Mouse (Mus musculus): ENCODE results near the gene Rad51b.

DNA sequence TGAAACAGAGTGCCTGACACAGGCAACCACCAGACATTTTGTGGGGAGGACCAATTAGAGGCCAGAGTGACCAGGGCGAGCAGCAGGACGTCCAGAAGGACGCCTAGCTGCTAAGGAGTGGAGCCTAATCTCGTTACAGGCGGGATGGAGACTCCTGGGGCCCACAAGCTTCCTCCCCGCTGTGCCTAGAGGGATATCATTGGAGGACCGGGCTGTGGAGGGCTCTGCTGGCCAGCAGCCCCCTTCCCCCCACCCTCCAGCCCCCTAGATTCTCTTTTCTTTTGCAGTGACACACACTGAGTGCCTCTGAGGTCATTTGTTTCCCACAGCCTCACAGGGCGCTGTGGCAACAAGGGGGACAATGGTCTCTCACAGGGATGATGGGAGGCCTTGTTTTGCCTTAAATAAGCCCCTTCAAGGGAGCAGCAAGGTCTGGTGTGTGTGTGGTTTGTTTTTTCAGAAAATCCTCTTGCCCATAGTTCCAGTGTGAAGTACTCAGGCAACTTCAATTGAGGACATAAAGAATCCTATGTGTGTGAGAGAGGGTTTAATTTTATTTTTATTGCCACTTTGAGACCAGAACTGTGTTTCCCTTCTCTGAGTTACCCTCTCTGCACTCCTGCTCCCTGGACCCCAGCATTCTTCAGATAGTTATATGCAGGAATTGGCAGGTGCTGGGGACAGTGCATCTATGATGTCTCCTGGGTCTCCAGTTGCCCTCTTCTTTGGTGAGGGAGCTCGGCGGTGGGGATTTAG, 422.2 kb downstream of the Rad51b start:
- no peak for TF ChIP-seq CTCF (IDR thresholded peaks at IDR 0.05; ENCODE audit: insufficient read depth, low read length)
- TF ChIP-seq POLR2A (IDR thresholded peaks at IDR 0.05; ENCODE audit: borderline replicate concordance, extremely low read depth, low read depth, low read length): no peak
